Mouse (Mus musculus): ENCODE data around the gene Ccdc183. TPM values are rescaled to one million over a fixed set of nuclear protein-coding genes. Genes with fewer than 3 reads are reported as not detected.

The Ccdc183 gene
- polyA plus RNA-seq, 1 experiment from 2014 or later, result 0.11 TPM

- Histone ChIP-seq H3K4me1 (ENCODE audit: control insufficient read depth, insufficient read depth, low read length) (peaks cover 39% of the 10 kb centered on the region), H3K27me3 (ENCODE audit: control insufficient read depth, insufficient read depth, low read length) (peaks cover 41% of the 10 kb centered on the region), H3K27ac (ENCODE audit: low read length) (no peak overlapping the region), H3K4me2 (ENCODE audit: low read depth, low read length) (peak overlapping the region; percentile 3; the same call in 1 of the 2 replicates), H3K4me3 (ENCODE audit: low read length) (no peak overlapping the region), H3K9ac (ENCODE audit: low read length) (no peak overlapping the region), H3K9me3 (replicated peaks; ENCODE audit: control insufficient read depth, low read length) (no peaks in the 10 kb centered on the region), H3K36me3 (ENCODE audit: control insufficient read depth, insufficient read depth) (peaks cover 12% of the 10 kb centered on the region)
- ATAC-seq (replicated peaks; ENCODE audit: extremely low read depth, insufficient read depth, low FRiP score), result no peak
- WGBS, result 25% methylated on average over 6 of the region's 6 CpGs
These were observed 35.6 kb downstream of the Ccdc183 start for GRCm38 (mm10) chr2:25581901-25582301.

GRCm38 (mm10) chr2:25581294-25581864 is 36.1 kb downstream of the Ccdc183 start, which contains the start of gene Ajm1:
Ajm1 (minus strand) TSS chr2:25581757.
- H3K9me3 ChIP-seq (replicated peaks; ENCODE audit: control insufficient read depth, low read length), result no peaks in the 10 kb centered on the region
- H3K4me1 ChIP-seq (ENCODE audit: control insufficient read depth, insufficient read depth, low read length), result peaks cover 36% of the 10 kb centered on the region
- 5% methylated on average over 19 of the region's 19 CpGs for WGBS
- H3K9ac ChIP-seq (ENCODE audit: low read length), result peak within 1 kb of the TSS; percentile 48; the same call in 1 of the 2 replicates
- no peak within 1 kb of the TSS for H3K27ac ChIP-seq (ENCODE audit: low read length)
- H3K4me3 ChIP-seq (ENCODE audit: low read length), result peak within 1 kb of the TSS; percentile 46
- ATAC-seq (replicated peaks; ENCODE audit: extremely low read depth, insufficient read depth, low FRiP score), result peak; percentile 73
- H3K27me3 ChIP-seq (ENCODE audit: control insufficient read depth, insufficient read depth, low read length), result peaks cover 46% of the 10 kb centered on the region
- H3K4me2 ChIP-seq (ENCODE audit: low read depth, low read length), result peak within 1 kb of the TSS; percentile 78
- H3K36me3 ChIP-seq (ENCODE audit: control insufficient read depth, insufficient read depth), result peaks cover 9% of the 10 kb centered on the region

- peaks cover 38% of the 10 kb centered on the region for H3K4me1 ChIP-seq (ENCODE audit: control insufficient read depth, insufficient read depth, low read length)
- no peak overlapping the region for H3K4me3 ChIP-seq (ENCODE audit: low read length)
- WGBS, result 51% methylated on average over 6 of the region's 6 CpGs
- H3K36me3 ChIP-seq (ENCODE audit: control insufficient read depth, insufficient read depth), result peaks cover 9% of the 10 kb centered on the region
- no peak overlapping the region for H3K9ac ChIP-seq (ENCODE audit: low read length)
- H3K27ac ChIP-seq (ENCODE audit: low read length), result no peak overlapping the region
- ATAC-seq (replicated peaks; ENCODE audit: extremely low read depth, insufficient read depth, low FRiP score), result no peak
- H3K4me2 ChIP-seq (ENCODE audit: low read depth, low read length), result no peak overlapping the region
- no peaks in the 10 kb centered on the region for H3K9me3 ChIP-seq (replicated peaks; ENCODE audit: control insufficient read depth, low read length)
- peaks cover 49% of the 10 kb centered on the region for H3K27me3 ChIP-seq (ENCODE audit: control insufficient read depth, insufficient read depth, low read length)
These were observed 36.8 kb downstream of the Ccdc183 start for GRCm38 (mm10) chr2:25580621-25581101.

- Histone ChIP-seq H3K9ac (ENCODE audit: low read length) (no peak overlapping the region), H3K4me3 (ENCODE audit: low read length) (peak overlapping the region; percentile 37), H3K36me3 (ENCODE audit: control insufficient read depth, insufficient read depth) (peaks cover 5% of the 10 kb centered on the region), H3K4me2 (ENCODE audit: low read depth, low read length) (peak overlapping the region; percentile 51), H3K4me1 (ENCODE audit: control insufficient read depth, insufficient read depth, low read length) (peaks cover 42% of the 10 kb centered on the region), H3K9me3 (replicated peaks; ENCODE audit: control insufficient read depth, low read length) (no peaks in the 10 kb centered on the region), H3K27ac (ENCODE audit: low read length) (no peak overlapping the region), H3K27me3 (ENCODE audit: control insufficient read depth, insufficient read depth, low read length) (peaks cover 49% of the 10 kb centered on the region)
- 3% methylated on average over 27 of the region's 27 CpGs for WGBS
- ATAC-seq (replicated peaks; ENCODE audit: extremely low read depth, insufficient read depth, low FRiP score), result no peak
These were observed 37.6 kb downstream of the Ccdc183 start for GRCm38 (mm10) chr2:25579737-25580460.

GRCm38 (mm10) chr2:25578796-25579736 is 38.4 kb downstream of the Ccdc183 start:
- no peak for ATAC-seq (replicated peaks; ENCODE audit: extremely low read depth, insufficient read depth, low FRiP score)
- WGBS, result 3% methylated on average over 77 of the region's 77 CpGs
- Histone ChIP-seq H3K36me3 (ENCODE audit: control insufficient read depth, insufficient read depth) (no peaks in the 10 kb centered on the region), H3K9ac (ENCODE audit: low read length) (no peak overlapping the region), H3K4me3 (ENCODE audit: low read length) (peak overlapping the region; percentile 37), H3K27me3 (ENCODE audit: control insufficient read depth, insufficient read depth, low read length) (peaks cover 49% of the 10 kb centered on the region), H3K4me1 (ENCODE audit: control insufficient read depth, insufficient read depth, low read length) (peaks cover 43% of the 10 kb centered on the region), H3K9me3 (replicated peaks; ENCODE audit: control insufficient read depth, low read length) (no peaks in the 10 kb centered on the region), H3K27ac (ENCODE audit: low read length) (no peak overlapping the region), H3K4me2 (ENCODE audit: low read depth, low read length) (peak overlapping the region; percentile 51)

- H3K4me2 ChIP-seq (ENCODE audit: low read depth, low read length), result peak overlapping the region; percentile 42
- H3K4me3 ChIP-seq (ENCODE audit: low read length), result peak overlapping the region; percentile 37
- no peaks in the 10 kb centered on the region for H3K9me3 ChIP-seq (replicated peaks; ENCODE audit: control insufficient read depth, low read length)
- no peak overlapping the region for H3K9ac ChIP-seq (ENCODE audit: low read length)
- H3K27me3 ChIP-seq (ENCODE audit: control insufficient read depth, insufficient read depth, low read length), result peaks cover 49% of the 10 kb centered on the region
- H3K36me3 ChIP-seq (ENCODE audit: control insufficient read depth, insufficient read depth), result no peaks in the 10 kb centered on the region
- 5% methylated on average over 75 of the region's 75 CpGs for WGBS
- no peak overlapping the region for H3K27ac ChIP-seq (ENCODE audit: low read length)
- H3K4me1 ChIP-seq (ENCODE audit: control insufficient read depth, insufficient read depth, low read length), result peaks cover 51% of the 10 kb centered on the region
- ATAC-seq (replicated peaks; ENCODE audit: extremely low read depth, insufficient read depth, low FRiP score), result no peak
These were observed 39.3 kb downstream of the Ccdc183 start for GRCm38 (mm10) chr2:25577951-25578795.

- 13% methylated on average over 92 of the region's 92 CpGs for WGBS
- no peak overlapping the region for H3K9ac ChIP-seq (ENCODE audit: low read length)
- no peak overlapping the region for H3K27ac ChIP-seq (ENCODE audit: low read length)
- no peak for ATAC-seq (replicated peaks; ENCODE audit: extremely low read depth, insufficient read depth, low FRiP score)
- no peaks in the 10 kb centered on the region for H3K9me3 ChIP-seq (replicated peaks; ENCODE audit: control insufficient read depth, low read length)
- 0 out of 2 replicates have a peak, but pooled peaks cover 3% of the 10 kb centered on the region for H3K36me3 ChIP-seq (ENCODE audit: control insufficient read depth, insufficient read depth)
- H3K4me2 ChIP-seq (ENCODE audit: low read depth, low read length), result peak overlapping the region; percentile 42
- H3K27me3 ChIP-seq (ENCODE audit: control insufficient read depth, insufficient read depth, low read length), result peaks cover 49% of the 10 kb centered on the region
- peaks cover 50% of the 10 kb centered on the region for H3K4me1 ChIP-seq (ENCODE audit: control insufficient read depth, insufficient read depth, low read length)
- H3K4me3 ChIP-seq (ENCODE audit: low read length), result peak overlapping the region; percentile 37
These were observed 40.2 kb downstream of the Ccdc183 start for GRCm38 (mm10) chr2:25576965-25577891.
